Mouse (Mus musculus): Measurements from ENCODE around the gene Pif1. TPM values are rescaled to one million over a fixed set of nuclear protein-coding genes. Genes with fewer than 3 reads are reported as not detected.
A peak's percentile ranks its signal among the peaks of the same experiment; 100 is the strongest.

Gene Pif1
- polyA plus RNA-seq, 1 experiment from 2014 or later = 16.1 TPM

DNA sequence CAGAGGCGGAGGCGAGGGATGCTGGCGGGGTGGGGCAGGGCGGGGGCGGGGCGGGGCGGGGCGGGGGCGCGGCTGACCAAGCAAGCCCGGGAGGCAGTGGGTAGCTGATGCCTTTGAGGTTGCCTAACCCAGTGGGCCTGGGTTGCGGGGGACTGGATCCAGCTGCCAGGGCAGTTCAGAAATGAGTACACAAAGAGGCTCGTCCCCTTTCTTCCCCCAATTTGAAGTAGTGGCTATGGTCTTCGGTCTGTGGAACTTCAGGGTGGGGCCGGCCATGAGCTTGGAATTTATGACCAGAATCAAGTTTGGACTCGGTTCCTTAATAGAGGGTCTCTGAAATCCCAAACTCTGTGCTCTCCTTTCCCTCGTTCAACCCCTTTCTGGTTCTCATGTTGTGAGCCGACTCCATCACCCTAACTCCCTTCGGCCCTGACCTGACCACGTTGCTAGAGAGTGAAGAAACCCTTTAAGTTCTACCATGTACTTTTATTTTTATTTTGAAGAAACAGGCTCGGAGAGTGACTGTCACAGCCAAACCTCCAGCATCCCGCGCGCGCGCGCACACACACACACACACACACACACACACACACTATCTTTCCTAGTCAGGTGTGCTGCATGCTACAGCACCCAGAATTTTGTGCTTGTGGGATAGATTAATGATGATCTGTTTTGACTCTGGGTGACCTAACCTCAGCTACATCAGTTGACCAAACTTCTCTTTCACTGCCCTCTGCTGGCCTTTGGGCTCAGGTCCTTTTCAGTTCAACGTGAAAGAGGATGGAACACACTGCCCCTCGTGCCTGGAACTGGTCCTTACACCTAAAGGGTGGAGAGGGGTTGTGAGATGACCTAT is 6.3 kb upstream of the Pif1 start:
- WGBS = 7% methylated on average over 19 of the region's 29 CpGs
- Histone ChIP-seq H3K4me2 (ENCODE audit: low read depth, low read length) (peak overlapping the region; percentile 64), H3K9ac (ENCODE audit: low read length) (peak overlapping the region; percentile 36), H3K36me3 (ENCODE audit: control insufficient read depth, insufficient read depth, low read length) (no peaks in the 10 kb centered on the region), H3K9me3 (ENCODE audit: control insufficient read depth, low read length) (no peaks in the 10 kb centered on the region), H3K27ac (ENCODE audit: low read length) (peak overlapping the region; percentile 81), H3K4me3 (ENCODE audit: low read length) (peak overlapping the region; percentile 61), H3K27me3 (ENCODE audit: control insufficient read depth, insufficient read depth, low read depth, low read length) (no peaks in the 10 kb centered on the region), H3K4me1 (replicated peaks; ENCODE audit: control insufficient read depth, insufficient read depth, low read length) (peaks cover 25% of the 10 kb centered on the region)
- ATAC-seq (ENCODE audit: low read depth) = peak; percentile 81

DNA sequence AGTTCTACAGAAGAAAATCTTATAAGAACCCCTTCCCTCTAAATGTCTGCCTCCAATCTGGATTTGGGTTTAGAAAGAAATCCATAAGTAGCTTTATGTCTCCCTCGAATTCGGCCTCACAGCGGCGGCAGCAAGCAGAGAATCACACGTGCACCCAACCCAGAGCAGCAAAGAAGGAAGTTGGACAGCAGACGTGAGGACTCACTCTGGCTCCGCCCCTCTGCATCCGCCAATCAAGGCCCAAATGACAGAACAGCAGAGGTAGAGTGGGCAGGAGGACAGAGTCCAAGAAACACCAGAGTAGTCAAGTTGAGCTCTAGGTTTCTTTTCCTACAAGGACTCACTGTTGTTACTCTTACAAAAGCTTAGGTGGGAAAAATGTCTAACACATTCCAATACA is 3.9 kb upstream of the Pif1 start:
- Histone ChIP-seq H3K4me1 (replicated peaks; ENCODE audit: control insufficient read depth, insufficient read depth, low read length) (peaks cover 20% of the 10 kb centered on the region), H3K9me3 (ENCODE audit: control insufficient read depth, low read length) (no peaks in the 10 kb centered on the region), H3K4me2 (ENCODE audit: low read depth, low read length) (no peak overlapping the region), H3K36me3 (ENCODE audit: control insufficient read depth, insufficient read depth, low read length) (no peaks in the 10 kb centered on the region), H3K9ac (ENCODE audit: low read length) (no peak overlapping the region), H3K4me3 (ENCODE audit: low read length) (no peak overlapping the region), H3K27ac (ENCODE audit: low read length) (no peak overlapping the region), H3K27me3 (ENCODE audit: control insufficient read depth, insufficient read depth, low read depth, low read length) (no peaks in the 10 kb centered on the region)
- no peak for ATAC-seq (ENCODE audit: low read depth)
- 25% methylated on average over 8 of the region's 8 CpGs for WGBS

DNA sequence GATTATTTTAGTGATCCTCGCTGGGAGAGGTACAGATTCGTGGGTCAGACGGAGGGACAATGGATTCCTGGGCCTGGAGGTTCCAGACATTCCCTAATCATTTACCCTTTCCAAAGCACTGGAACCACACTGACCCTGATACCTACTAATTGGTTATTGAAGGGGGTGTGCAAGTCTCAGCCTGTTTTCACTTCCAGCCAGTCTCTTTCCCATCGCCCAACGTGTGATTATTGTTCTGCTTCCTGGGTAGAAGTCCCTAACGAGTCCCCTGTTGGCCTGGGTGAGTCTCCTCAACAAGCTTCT is 261 bp downstream of the Pif1 start:
- H3K27me3 ChIP-seq (ENCODE audit: control insufficient read depth, insufficient read depth, low read depth, low read length) = no peaks in the 10 kb centered on the region
- H3K4me2 ChIP-seq (ENCODE audit: low read depth, low read length) = peak overlapping the region; percentile 97
- ATAC-seq (ENCODE audit: low read depth) = no peak; the same call in 1 of the 2 replicates
- H3K27ac ChIP-seq (ENCODE audit: low read length) = 0 out of 2 replicates have a peak overlapping the region, but pooled peaks have one; percentile 7
- peak overlapping the region; percentile 75 for H3K9ac ChIP-seq (ENCODE audit: low read length)
- no peaks in the 10 kb centered on the region for H3K9me3 ChIP-seq (ENCODE audit: control insufficient read depth, low read length)
- H3K4me1 ChIP-seq (replicated peaks; ENCODE audit: control insufficient read depth, insufficient read depth, low read length) = peaks cover 23% of the 10 kb centered on the region
- H3K4me3 ChIP-seq (ENCODE audit: low read length) = peak overlapping the region; percentile 72
- H3K36me3 ChIP-seq (ENCODE audit: control insufficient read depth, insufficient read depth, low read length) = 0 out of 2 replicates have a peak, but pooled peaks cover 7% of the 10 kb centered on the region
- 0% methylated on average over 6 of the region's 6 CpGs for WGBS

DNA sequence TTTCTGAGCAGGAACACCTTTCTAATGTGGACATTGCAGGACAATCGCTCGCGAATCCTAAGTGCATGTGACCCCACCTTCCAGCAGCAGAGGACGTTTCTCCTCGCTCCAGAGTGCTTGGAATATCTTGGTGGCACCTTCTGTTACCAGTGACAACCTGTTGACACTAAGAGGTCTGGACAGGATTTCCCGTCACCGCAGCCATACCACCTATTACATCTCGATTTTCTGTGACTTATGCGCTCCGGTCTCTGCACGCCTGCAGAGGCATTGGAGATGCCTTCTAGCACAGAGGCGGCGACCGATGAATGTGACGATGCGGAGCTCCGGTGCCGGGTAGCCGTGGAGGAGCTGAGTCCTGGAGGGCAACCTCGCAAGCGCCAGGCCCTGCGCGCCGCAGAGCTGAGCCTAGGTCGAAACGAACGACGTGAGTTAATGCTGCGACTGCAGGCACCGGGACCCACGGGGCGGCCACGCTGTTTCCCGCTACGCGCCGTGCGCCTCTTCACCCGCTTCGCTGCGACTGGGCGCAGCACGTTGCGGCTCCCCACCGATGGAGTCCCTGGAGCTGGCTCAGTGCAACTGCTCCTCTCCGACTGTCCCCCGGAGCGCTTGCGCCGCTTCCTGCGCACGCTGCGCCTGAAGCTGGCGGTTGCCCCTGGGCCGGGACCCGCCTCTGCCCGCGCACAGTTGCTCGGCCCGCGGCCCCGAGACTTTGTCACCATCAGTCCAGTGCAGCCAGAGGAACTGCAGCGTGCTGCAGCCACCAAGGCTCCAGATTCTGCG is 806 bp downstream of the Pif1 start:
- Histone ChIP-seq H3K27me3 (ENCODE audit: control insufficient read depth, insufficient read depth, low read depth, low read length) (no peaks in the 10 kb centered on the region), H3K4me2 (ENCODE audit: low read depth, low read length) (peak overlapping the region; percentile 97), H3K9ac (ENCODE audit: low read length) (peak overlapping the region; percentile 75), H3K36me3 (ENCODE audit: control insufficient read depth, insufficient read depth, low read length) (peaks cover 7% of the 10 kb centered on the region; the same call in 1 of the 2 replicates), H3K9me3 (ENCODE audit: control insufficient read depth, low read length) (no peaks in the 10 kb centered on the region), H3K4me3 (ENCODE audit: low read length) (peak overlapping the region; percentile 72), H3K4me1 (replicated peaks; ENCODE audit: control insufficient read depth, insufficient read depth, low read length) (peaks cover 23% of the 10 kb centered on the region), H3K27ac (ENCODE audit: low read length) (0 out of 2 replicates have a peak overlapping the region, but pooled peaks have one; percentile 7)
- under 1% methylated on average over 64 of the region's 64 CpGs for WGBS
- ATAC-seq (ENCODE audit: low read depth) = peak; percentile 57; the same call in 1 of the 2 replicates

DNA sequence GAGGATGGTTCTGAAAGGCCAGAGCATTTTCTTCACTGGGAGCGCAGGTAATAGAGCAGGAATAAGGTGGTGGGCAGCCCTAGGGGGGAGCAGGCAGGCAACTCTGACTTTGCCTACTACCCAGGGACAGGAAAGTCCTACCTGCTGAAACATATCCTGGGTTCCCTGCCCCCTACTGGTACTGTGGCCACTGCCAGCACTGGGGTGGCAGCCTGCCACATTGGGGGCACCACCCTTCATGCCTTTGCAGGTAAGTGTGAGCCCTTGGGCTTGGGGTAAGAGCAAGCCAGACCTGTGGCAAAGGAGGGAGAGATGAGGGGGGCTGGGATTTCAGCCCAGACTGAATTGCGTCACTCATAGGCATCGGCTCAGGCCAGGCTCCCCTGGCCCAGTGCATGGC is 2.1 kb downstream of the Pif1 start:
- peak overlapping the region; percentile 75 for H3K9ac ChIP-seq (ENCODE audit: low read length)
- H3K27ac ChIP-seq (ENCODE audit: low read length) = no peak overlapping the region
- ATAC-seq (ENCODE audit: low read depth) = no peak
- H3K4me3 ChIP-seq (ENCODE audit: low read length) = peak overlapping the region; percentile 72
- H3K27me3 ChIP-seq (ENCODE audit: control insufficient read depth, insufficient read depth, low read depth, low read length) = no peaks in the 10 kb centered on the region
- H3K36me3 ChIP-seq (ENCODE audit: control insufficient read depth, insufficient read depth, low read length) = peaks cover 18% of the 10 kb centered on the region
- 74% methylated on average over 3 of the region's 3 CpGs for WGBS
- H3K4me1 ChIP-seq (replicated peaks; ENCODE audit: control insufficient read depth, insufficient read depth, low read length) = peaks cover 23% of the 10 kb centered on the region
- no peaks in the 10 kb centered on the region for H3K9me3 ChIP-seq (ENCODE audit: control insufficient read depth, low read length)
- H3K4me2 ChIP-seq (ENCODE audit: low read depth, low read length) = peak overlapping the region; percentile 97

DNA sequence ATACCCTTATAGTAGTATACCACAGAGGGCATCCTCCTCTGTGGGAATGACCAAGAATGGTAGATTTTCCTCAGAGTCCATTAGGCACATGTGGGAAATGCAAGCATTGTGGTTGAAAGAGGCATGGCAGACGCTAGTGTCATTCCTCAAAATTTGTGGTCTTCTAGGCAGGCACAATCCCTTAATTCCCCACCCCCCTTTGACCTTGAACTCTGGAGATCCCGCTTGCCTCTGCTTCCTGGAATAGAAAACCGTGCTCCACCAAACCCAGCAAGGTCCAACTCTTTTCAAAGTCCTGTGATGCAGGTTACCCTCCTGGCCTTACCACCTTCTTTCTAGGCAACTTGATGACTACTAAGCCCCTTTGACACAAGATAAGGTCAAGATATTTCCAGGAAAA is 5.8 kb downstream of the Pif1 start:
- ATAC-seq (ENCODE audit: low read depth) = no peak
- Histone ChIP-seq H3K4me1 (replicated peaks; ENCODE audit: control insufficient read depth, insufficient read depth, low read length) (peaks cover 17% of the 10 kb centered on the region), H3K27me3 (ENCODE audit: control insufficient read depth, insufficient read depth, low read depth, low read length) (no peaks in the 10 kb centered on the region), H3K9ac (ENCODE audit: low read length) (no peak overlapping the region), H3K27ac (ENCODE audit: low read length) (no peak overlapping the region), H3K4me2 (ENCODE audit: low read depth, low read length) (no peak overlapping the region), H3K9me3 (ENCODE audit: control insufficient read depth, low read length) (no peaks in the 10 kb centered on the region), H3K36me3 (ENCODE audit: control insufficient read depth, insufficient read depth, low read length) (peaks cover 18% of the 10 kb centered on the region), H3K4me3 (ENCODE audit: low read length) (no peak overlapping the region)
- 88% methylated on average over 3 of the region's 3 CpGs for WGBS

DNA sequence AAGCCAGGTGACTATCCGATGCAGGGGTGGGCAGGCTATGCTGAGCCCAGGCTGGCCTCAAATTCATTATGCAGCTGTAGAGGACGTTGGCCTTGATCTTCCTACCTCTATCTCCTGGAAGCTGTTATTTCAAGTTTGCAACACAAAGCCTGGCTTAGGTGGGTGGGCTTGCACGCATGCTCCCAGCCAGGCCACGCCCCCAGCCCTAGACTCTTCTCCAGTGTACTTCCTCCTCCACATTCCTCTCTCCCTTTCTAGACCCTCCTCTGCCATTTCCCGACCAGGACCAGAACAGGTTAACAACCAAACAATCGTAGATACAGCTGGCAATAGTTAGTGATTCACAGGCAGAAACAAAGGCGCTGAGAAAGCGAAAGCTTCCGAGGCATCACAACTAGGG is 6.6 kb downstream of the Pif1 start:
- no peak for ATAC-seq (ENCODE audit: low read depth)
- H3K4me2 ChIP-seq (ENCODE audit: low read depth, low read length) = no peak overlapping the region
- no peak overlapping the region for H3K27ac ChIP-seq (ENCODE audit: low read length)
- no peak overlapping the region for H3K9ac ChIP-seq (ENCODE audit: low read length)
- no peak overlapping the region for H3K4me3 ChIP-seq (ENCODE audit: low read length)
- H3K27me3 ChIP-seq (ENCODE audit: control insufficient read depth, insufficient read depth, low read depth, low read length) = no peaks in the 10 kb centered on the region
- peaks cover 11% of the 10 kb centered on the region for H3K4me1 ChIP-seq (replicated peaks; ENCODE audit: control insufficient read depth, insufficient read depth, low read length)
- WGBS = 81% methylated on average over 9 of the region's 9 CpGs
- no peaks in the 10 kb centered on the region for H3K9me3 ChIP-seq (ENCODE audit: control insufficient read depth, low read length)
- H3K36me3 ChIP-seq (ENCODE audit: control insufficient read depth, insufficient read depth, low read length) = peaks cover 18% of the 10 kb centered on the region

DNA sequence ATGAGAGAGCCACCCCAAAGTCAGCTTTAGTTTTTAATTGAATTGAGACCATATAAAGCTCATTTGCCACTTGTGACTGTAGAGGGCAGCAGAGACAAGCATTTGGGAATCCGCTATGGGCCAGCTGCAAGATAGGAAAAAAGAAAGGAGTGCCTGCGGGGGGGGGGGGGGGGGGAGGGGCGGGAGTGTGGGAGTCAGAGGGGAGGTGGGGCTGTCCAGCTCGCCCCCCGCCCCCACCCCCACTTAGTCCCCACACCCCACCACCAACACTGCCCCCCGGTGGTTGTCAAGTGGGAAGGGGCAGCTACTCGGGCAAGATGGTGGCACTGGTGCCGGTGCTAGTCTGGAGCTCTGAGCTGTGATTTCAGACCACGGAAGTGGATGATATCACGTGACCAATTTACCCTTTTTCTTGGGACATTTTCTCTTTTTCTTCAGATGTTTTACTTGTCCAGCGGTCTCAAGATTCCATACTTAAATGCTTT is 11.8 kb downstream of the Pif1 start:
- 36% methylated on average over 9 of the region's 11 CpGs for WGBS

DNA sequence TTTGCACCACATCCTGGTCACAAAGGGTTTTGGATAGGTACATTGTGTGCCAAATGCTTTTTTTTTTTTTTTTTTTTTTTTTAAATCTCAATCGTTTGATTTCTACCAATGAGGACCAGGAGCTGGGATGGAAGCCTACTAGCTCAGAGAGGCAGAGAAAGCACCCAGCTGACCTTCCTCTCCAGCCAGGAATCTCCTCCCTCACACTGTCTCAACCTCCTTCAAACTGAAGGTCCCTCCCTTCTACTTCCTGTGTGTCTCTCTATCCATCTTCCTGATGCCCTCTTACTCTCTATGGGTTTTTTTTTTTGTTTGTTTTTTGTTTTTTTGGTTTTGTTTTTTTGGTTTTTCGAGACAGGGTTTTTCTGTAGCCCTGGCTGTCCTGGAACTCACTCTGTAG is 14.0 kb downstream of the Pif1 start:
- H3K4me1 ChIP-seq (replicated peaks; ENCODE audit: control insufficient read depth, insufficient read depth, low read length) = peaks cover 2% of the 10 kb centered on the region; the same call in 1 of the 2 replicates
- H3K4me2 ChIP-seq (ENCODE audit: low read depth, low read length) = no peak overlapping the region
- H3K27me3 ChIP-seq (ENCODE audit: control insufficient read depth, insufficient read depth, low read depth, low read length) = no peaks in the 10 kb centered on the region
- H3K36me3 ChIP-seq (ENCODE audit: control insufficient read depth, insufficient read depth, low read length) = no peaks in the 10 kb centered on the region
- H3K4me3 ChIP-seq (ENCODE audit: low read length) = no peak overlapping the region
- H3K9ac ChIP-seq (ENCODE audit: low read length) = no peak overlapping the region
- 64% methylated on average over 2 of the region's 2 CpGs for WGBS
- no peak overlapping the region for H3K27ac ChIP-seq (ENCODE audit: low read length)
- H3K9me3 ChIP-seq (ENCODE audit: control insufficient read depth, low read length) = no peaks in the 10 kb centered on the region
- no peak for ATAC-seq (ENCODE audit: low read depth)

More for the DNA sequence above, 11.8 kb downstream of the Pif1 start:
- Histone ChIP-seq H3K27ac (ENCODE audit: low read length) (no peak overlapping the region), H3K9ac (ENCODE audit: low read length) (no peak overlapping the region), H3K27me3 (ENCODE audit: control insufficient read depth, insufficient read depth, low read depth, low read length) (no peaks in the 10 kb centered on the region), H3K4me1 (replicated peaks; ENCODE audit: control insufficient read depth, insufficient read depth, low read length) (no peaks in the 10 kb centered on the region), H3K9me3 (ENCODE audit: control insufficient read depth, low read length) (no peaks in the 10 kb centered on the region), H3K4me2 (ENCODE audit: low read depth, low read length) (peak overlapping the region; percentile 39), H3K36me3 (ENCODE audit: control insufficient read depth, insufficient read depth, low read length) (peaks cover 2% of the 10 kb centered on the region), H3K4me3 (ENCODE audit: low read length) (peak overlapping the region; percentile 32)
- ATAC-seq (ENCODE audit: low read depth) = no peak
